Mouse (Mus musculus) midbrain, embryonic 13.5 days (tissue): ENCODE results near the gene Fadd. TPM values are rescaled to one million over a fixed set of nuclear protein-coding genes. Genes with fewer than 3 reads are reported as not detected.

Source experiments
- ATAC-seq: fragments of 200-750 bp; cut with Nextera tagmentation; 2 replicates; pipeline ENCODE4 v1.8.0; 2017; ENCODE audit warnings: mild to moderate bottlenecking, moderate TSS enrichment, moderate library complexity
- H3K27ac ChIP-seq: fragments of 300-500 bp; sonication (generic); 2 replicates; pipeline ENCODE4 v1.5.1; 2015; ENCODE audit warnings: inconsistent platforms, mild to moderate bottlenecking, moderate library complexity
- H3K27me3 ChIP-seq: fragments of 300-500 bp; sonication (generic); 2 replicates; pipeline ENCODE4 v1.6.1; 2015; ENCODE audit warnings: mild to moderate bottlenecking, inconsistent platforms
- H3K36me3 ChIP-seq: fragments of 300-500 bp; sonication (generic); 2 replicates; pipeline ENCODE4 v1.6.1; 2015; ENCODE audit warnings: mild to moderate bottlenecking, inconsistent platforms
- H3K4me1 ChIP-seq: fragments of 300-500 bp; sonication (generic); replicated peaks from 2 replicates; pipeline ENCODE4 v1.6.1; 2015; ENCODE audit warnings: inconsistent platforms
- H3K4me2 ChIP-seq: fragments of 300-500 bp; sonication (generic); replicated peaks from 2 replicates; pipeline ENCODE4 v1.6.1; 2015; ENCODE audit warnings: moderate library complexity, mild to moderate bottlenecking, inconsistent platforms
- H3K4me3 ChIP-seq: fragments of 300-500 bp; sonication (generic); replicated peaks from 2 replicates; pipeline ENCODE4 v1.5.1; 2015; ENCODE audit warnings: mild to moderate bottlenecking, inconsistent platforms
- H3K9ac ChIP-seq: fragments of 300-500 bp; sonication (generic); replicated peaks from 2 replicates; pipeline ENCODE4 v1.6.1; 2015; ENCODE audit warnings: mild to moderate bottlenecking, inconsistent platforms
- H3K9me3 ChIP-seq: fragments of 300-500 bp; sonication (generic); 2 replicates; pipeline ENCODE4 v1.6.1; 2016; ENCODE audit warnings: mild to moderate bottlenecking, inconsistent platforms
- WGBS: fragments of 180-500 bp; shearing (Covaris S2); methylation state at CpG from one replicate; pipeline ENCODE4 v1.1.7; 2015; 5-methylcytosine and 5-hydroxymethylcytosine counted together
- polyA plus RNA-seq: library from polyadenylated mRNA; unstranded; fragments of >200 nt; fragmentation: Nextera tagmentation; extraction: Ambion mirVana; gene quantifications from 2 replicates; pipeline ENCODE4 v1.2.1, GENCODE M21; 2015

Fadd gene
- polyA plus RNA-seq, 1 experiment from 2014 or later = 6.0 TPM

- Histone ChIP-seq H3K27ac (no peak overlapping the region), H3K4me3 (no peak overlapping the region), H3K9me3 (no peaks in the 10 kb centered on the region), H3K9ac (no peak overlapping the region), H3K4me2 (no peak overlapping the region), H3K4me1 (no peaks in the 10 kb centered on the region), H3K27me3 (no peaks in the 10 kb centered on the region), H3K36me3 (no peaks in the 10 kb centered on the region)
- no peak for ATAC-seq
Measured at GRCm38 (mm10) chr7:144571598-144571997, 10.7 kb downstream of the Fadd start.

GRCm38 (mm10) chr7:144569428-144569827 lies 12.8 kb downstream of the Fadd start:
- H3K27ac ChIP-seq = no peak overlapping the region
- no peak for ATAC-seq
- WGBS = 81% methylated on average over 7 of the region's 7 CpGs
- H3K9me3 ChIP-seq = no peaks in the 10 kb centered on the region
- peaks cover 8% of the 10 kb centered on the region; the same call in 1 of the 2 replicates for H3K27me3 ChIP-seq
- no peak overlapping the region for H3K9ac ChIP-seq
- H3K4me2 ChIP-seq = no peak overlapping the region
- H3K4me1 ChIP-seq = no peaks in the 10 kb centered on the region
- no peak overlapping the region for H3K4me3 ChIP-seq
- no peaks in the 10 kb centered on the region for H3K36me3 ChIP-seq

GRCm38 (mm10) chr7:144568091-144568490 lies 14.2 kb downstream of the Fadd start:
- no peak for ATAC-seq
- no peak overlapping the region for H3K4me3 ChIP-seq
- H3K4me1 ChIP-seq = no peaks in the 10 kb centered on the region
- H3K9ac ChIP-seq = no peak overlapping the region
- no peak overlapping the region for H3K27ac ChIP-seq
- H3K4me2 ChIP-seq = no peak overlapping the region
- peaks cover 18% of the 10 kb centered on the region for H3K27me3 ChIP-seq
- no peaks in the 10 kb centered on the region for H3K36me3 ChIP-seq
- no peaks in the 10 kb centered on the region for H3K9me3 ChIP-seq

- Histone ChIP-seq H3K27ac (no peak overlapping the region), H3K4me3 (no peak overlapping the region), H3K4me2 (no peak overlapping the region), H3K27me3 (peaks cover 18% of the 10 kb centered on the region), H3K36me3 (no peaks in the 10 kb centered on the region), H3K9ac (no peak overlapping the region), H3K4me1 (no peaks in the 10 kb centered on the region), H3K9me3 (no peaks in the 10 kb centered on the region)
- ATAC-seq = no peak
- WGBS = 75% methylated on average over 3 of the region's 3 CpGs
Measured at GRCm38 (mm10) chr7:144566921-144567682, 15.2 kb downstream of the Fadd start.

- 70% methylated on average over 9 of the region's 9 CpGs for WGBS
- H3K27ac ChIP-seq = no peak overlapping the region
- no peaks in the 10 kb centered on the region for H3K36me3 ChIP-seq
- H3K4me2 ChIP-seq = no peak overlapping the region
- H3K4me3 ChIP-seq = no peak overlapping the region
- H3K27me3 ChIP-seq = peaks cover 26% of the 10 kb centered on the region
- H3K4me1 ChIP-seq = no peaks in the 10 kb centered on the region
- ATAC-seq = no peak
- H3K9me3 ChIP-seq = no peaks in the 10 kb centered on the region
- no peak overlapping the region for H3K9ac ChIP-seq
Measured at GRCm38 (mm10) chr7:144563456-144564155, 18.7 kb downstream of the Fadd start.

- Histone ChIP-seq H3K9ac (no peak overlapping the region), H3K36me3 (no peaks in the 10 kb centered on the region), H3K27ac (no peak overlapping the region), H3K4me2 (no peak overlapping the region), H3K27me3 (peaks cover 26% of the 10 kb centered on the region), H3K4me1 (no peaks in the 10 kb centered on the region), H3K4me3 (no peak overlapping the region), H3K9me3 (no peaks in the 10 kb centered on the region)
- ATAC-seq = no peak
- WGBS = 0% methylated on average over 3 of the region's 3 CpGs
Measured at GRCm38 (mm10) chr7:144562016-144562415, 20.2 kb downstream of the Fadd start.

GRCm38 (mm10) chr7:144560594-144560993 lies 21.7 kb downstream of the Fadd start:
- Histone ChIP-seq H3K27ac (no peak overlapping the region), H3K9me3 (no peaks in the 10 kb centered on the region), H3K36me3 (no peaks in the 10 kb centered on the region), H3K4me3 (no peak overlapping the region), H3K4me2 (no peak overlapping the region), H3K4me1 (no peaks in the 10 kb centered on the region), H3K9ac (no peak overlapping the region), H3K27me3 (peaks cover 26% of the 10 kb centered on the region)
- WGBS = 88% methylated on average over 4 of the region's 4 CpGs
- no peak for ATAC-seq

- Histone ChIP-seq H3K4me3 (no peak overlapping the region), H3K27ac (no peak overlapping the region), H3K9ac (no peak overlapping the region), H3K36me3 (no peaks in the 10 kb centered on the region), H3K4me2 (no peak overlapping the region), H3K4me1 (0 out of 2 replicates have a peak, but pooled peaks cover 4% of the 10 kb centered on the region), H3K9me3 (no peaks in the 10 kb centered on the region), H3K27me3 (peaks cover 21% of the 10 kb centered on the region)
- no peak for ATAC-seq
- WGBS = 53% methylated on average over 6 of the region's 6 CpGs
Measured at GRCm38 (mm10) chr7:144558552-144558951, 23.7 kb downstream of the Fadd start.

- H3K27ac ChIP-seq = peak overlapping the region; percentile 61
- ATAC-seq = peak; percentile 78; the same call in 1 of the 2 replicates
- 28% methylated on average over 8 of the region's 8 CpGs for WGBS
Measured at GRCm38 (mm10) chr7:144554123-144554472, 28.2 kb downstream of the Fadd start.

GRCm38 (mm10) chr7:144553237-144554122 lies 28.8 kb downstream of the Fadd start, which contains the start of gene Ppfia1:
TSS of gene Ppfia1 (minus strand) at chr7:144553729.
- Histone ChIP-seq H3K4me3 (peak within 1 kb of the TSS; percentile 94), H3K4me1 (peaks cover 34% of the 10 kb centered on the region), H3K9ac (peak within 1 kb of the TSS; percentile 98), H3K9me3 (no peaks in the 10 kb centered on the region), H3K36me3 (peaks cover 31% of the 10 kb centered on the region), H3K27me3 (peaks cover 9% of the 10 kb centered on the region), H3K4me2 (peak within 1 kb of the TSS; percentile 88), H3K27ac (peak within 1 kb of the TSS; percentile 61)
- under 1% methylated on average over 91 of the region's 97 CpGs for WGBS
- peak; percentile 92 for ATAC-seq

More at GRCm38 (mm10) chr7:144554123-144554472, 28.2 kb downstream of the Fadd start:
- Histone ChIP-seq H3K9me3 (no peaks in the 10 kb centered on the region), H3K4me2 (peak overlapping the region; percentile 88), H3K4me3 (peak overlapping the region; percentile 94), H3K27me3 (peaks cover 9% of the 10 kb centered on the region), H3K36me3 (peaks cover 27% of the 10 kb centered on the region), H3K4me1 (peaks cover 34% of the 10 kb centered on the region), H3K9ac (peak overlapping the region; percentile 98)

- no peak overlapping the region for H3K27ac ChIP-seq
- peaks cover 34% of the 10 kb centered on the region for H3K4me1 ChIP-seq
- no peaks in the 10 kb centered on the region for H3K9me3 ChIP-seq
- peak overlapping the region; percentile 88 for H3K4me2 ChIP-seq
- ATAC-seq = no peak
- peak overlapping the region; percentile 94 for H3K4me3 ChIP-seq
- 89% methylated on average over 8 of the region's 8 CpGs for WGBS
- peaks cover 9% of the 10 kb centered on the region for H3K27me3 ChIP-seq
- H3K36me3 ChIP-seq = peaks cover 35% of the 10 kb centered on the region
- peak overlapping the region; percentile 98 for H3K9ac ChIP-seq
Measured at GRCm38 (mm10) chr7:144552274-144552673, 30.0 kb downstream of the Fadd start.

- no peak overlapping the region for H3K9ac ChIP-seq
- 97% methylated on average over 1 of the region's 1 CpGs for WGBS
Measured at GRCm38 (mm10) chr7:144550811-144551210, 31.5 kb downstream of the Fadd start.

More at GRCm38 (mm10) chr7:144550811-144551210, 31.5 kb downstream of the Fadd start:
- Histone ChIP-seq H3K27me3 (peaks cover 8% of the 10 kb centered on the region), H3K4me3 (no peak overlapping the region), H3K4me1 (peaks cover 37% of the 10 kb centered on the region), H3K9me3 (no peaks in the 10 kb centered on the region), H3K36me3 (peaks cover 42% of the 10 kb centered on the region), H3K27ac (no peak overlapping the region), H3K4me2 (no peak overlapping the region)
- ATAC-seq = no peak
